ENCODE assay signal across 10 mouse cellular contexts in genomic region chr7:97842332-97842731, GRCm38 (mm10). TPM values are rescaled to one million over a fixed set of nuclear protein-coding genes. Genes with fewer than 3 reads are reported as not detected.
DNase-seq lines count a peak whose midpoint lies in the region; ATAC-seq and TF ChIP-seq lines count a peak whose summit lies in the region.
"Had no signal": no experiment of that assay in that cellular context is flagged by ENCODE, and none has a peak within 500 bp of the region (broad histone marks: within the 10 kb centered on the region; RNA-seq: fewer than 3 reads in every experiment).

No protein-coding gene starts in this region.

- H3K27ac ChIP-seq in left cerebral cortex, adult 2 months, result peak overlapping the region; percentile 95; the same call in 1 of the 2 replicates
- H3K27ac ChIP-seq in forebrain, embryonic 15.5 days (replicated peaks), result peak overlapping the region; percentile 95
- H3K27ac ChIP-seq in limb, embryonic 12.5 days, result no peak overlapping the region
- peak overlapping the region; percentile 86; the same call in 1 of the 2 replicates for H3K27ac ChIP-seq in neural tube, embryonic 14.5 days (ENCODE audit: low read depth, low read length)

- intact Hi-C loops in left cerebral cortex, adult 2 months (cut with DNase I), result loop anchor here (1.0 to 5.0 kb wide), 4 partner anchors 54 to 135 kb away; partner anchors contain the start of gene Pak1
- intact Hi-C loops in left cerebral cortex, postnatal 10 days (cut with DNase I), result loop anchor here (2.0 kb wide), 1 partner anchor 94 kb away; no protein-coding TSS in a partner anchor

- peaks cover 28% of the 10 kb centered on the region for H3K4me1 ChIP-seq in forebrain, embryonic 15.5 days
- H3K4me1 ChIP-seq in limb, embryonic 12.5 days (replicated peaks), result peaks cover 10% of the 10 kb centered on the region; the same call in 1 of the 2 replicates
- H3K4me1 ChIP-seq in neural tube, embryonic 14.5 days (ENCODE audit: control insufficient read depth, insufficient read depth, low read length), result peaks cover 14% of the 10 kb centered on the region

- peak overlapping the region; percentile 65 for H3K4me2 ChIP-seq in forebrain, embryonic 15.5 days (replicated peaks)
- H3K4me2 ChIP-seq in limb, embryonic 12.5 days, result peak overlapping the region; percentile 61
- peak overlapping the region; percentile 48 for H3K4me2 ChIP-seq in neural tube, embryonic 14.5 days (ENCODE audit: low read depth, low read length)

- H3K9ac ChIP-seq in forebrain, embryonic 15.5 days (replicated peaks), result peak overlapping the region; percentile 91; the same call in 1 of the 2 replicates
- H3K9ac ChIP-seq in limb, embryonic 12.5 days (replicated peaks), result no peak overlapping the region
- H3K9ac ChIP-seq in neural tube, embryonic 14.5 days (replicated peaks; ENCODE audit: low read depth, low read length), result no peak overlapping the region

- WGBS in forebrain, embryonic 15.5 days, result 64% methylated on average over 2 of the region's 2 CpGs
- WGBS in limb, embryonic 12.5 days, result 70% methylated on average over 2 of the region's 2 CpGs
- WGBS in neural tube, embryonic 14.5 days, result 48% methylated on average over 2 of the region's 2 CpGs

- peak; percentile 34 for ATAC-seq in forebrain, embryonic 15.5 days (replicated peaks)
- no peak for ATAC-seq in limb, embryonic 12.5 days (ENCODE audit: insufficient number of reproducible peaks, insufficient read depth, low FRiP score, low TSS enrichment, low read depth)
- peak; percentile 33; the same call in 1 of the 2 replicates for ATAC-seq in neural tube, embryonic 14.5 days (ENCODE audit: low read depth)
- no peak for ATAC-seq in erythroblast, adult 5-6 weeks (replicated peaks; ENCODE audit: low FRiP score, poor library complexity, severe bottlenecking)

- peak overlapping the region; percentile 49 for H3K4me3 ChIP-seq in left cerebral cortex, adult 2 months
- peak overlapping the region; percentile 67 for H3K4me3 ChIP-seq in forebrain, embryonic 15.5 days
- H3K4me3 ChIP-seq in limb, embryonic 12.5 days (replicated peaks), result peak overlapping the region; percentile 41
- peak overlapping the region; percentile 55; the same call in 1 of the 2 replicates for H3K4me3 ChIP-seq in neural tube, embryonic 14.5 days (ENCODE audit: low read depth, low read length)
- H3K4me3 ChIP-seq: myocyte had no signal

- H3K36me3 ChIP-seq in forebrain, embryonic 15.5 days, result no peaks in the 10 kb centered on the region
- H3K36me3 ChIP-seq in limb, embryonic 12.5 days, result no peaks in the 10 kb centered on the region
- no peaks in the 10 kb centered on the region for H3K36me3 ChIP-seq in neural tube, embryonic 14.5 days (ENCODE audit: control insufficient read depth, insufficient read depth, low read length)
- H3K36me3 ChIP-seq: G1E had no signal

- no peaks in the 10 kb centered on the region for H3K9me3 ChIP-seq in forebrain, embryonic 15.5 days
- H3K9me3 ChIP-seq in limb, embryonic 12.5 days, result no peaks in the 10 kb centered on the region
- no peaks in the 10 kb centered on the region for H3K9me3 ChIP-seq in neural tube, embryonic 14.5 days (ENCODE audit: control insufficient read depth, low read length)
- H3K9me3 ChIP-seq: G1E had no signal

- TF ChIP-seq CTCF in left cerebral cortex, adult 2 months (IDR thresholded peaks at IDR 0.05), result no peak

- no peak for DNase-seq in left cerebral cortex, adult 2 months (ENCODE audit: extremely low spot score in 1 of 2, low spot score in 2 of 2)
- DNase-seq in left cerebral cortex, postnatal 10 days (ENCODE audit: extremely low spot score in 1 of 2, low spot score in 2 of 2), result no peak
- DNase-seq in layer of hippocampus, adult 9-11 months, result no peak
- DNase-seq in embryo, embryonic 11 days, result no peak

- no peaks in the 10 kb centered on the region for H3K27me3 ChIP-seq in forebrain, embryonic 15.5 days
- H3K27me3 ChIP-seq in limb, embryonic 12.5 days, result no peaks in the 10 kb centered on the region
- H3K27me3 ChIP-seq in neural tube, embryonic 14.5 days (ENCODE audit: control insufficient read depth, insufficient read depth, low read length), result no peaks in the 10 kb centered on the region

RNA-seq across cellular contexts. Expression of gene Pak1, which starts 54.0 kb away (rescaled TPM):
- 100 to 1,000 TPM; 414 to 463 TPM for total RNA-seq in left cerebral cortex, adult 2 months (2021)
- 100 to 1,000 TPM; 196 to 202 TPM for total RNA-seq in left cerebral cortex, postnatal 10 days (2021)
- 132 and 143 TPM in 2 replicates for polyA plus RNA-seq in forebrain, embryonic 15.5 days (2015; fragmentation: Nextera tagmentation; extraction: Ambion mirVana)
- polyA plus RNA-seq in limb, embryonic 12.5 days (2016; fragmentation: Nextera tagmentation; extraction: Ambion mirVana), result 26.8 and 28.0 TPM in 2 replicates
- polyA plus RNA-seq in neural tube, embryonic 14.5 days (2014; fragmentation: Nextera tagmentation; extraction: Ambion mirVana), result 148 and 155 TPM in 2 replicates
- 13.6 and 14.0 TPM in 2 replicates for total RNA-seq in erythroblast, adult 5-6 weeks (2015; ENCODE audit: low replicate concordance)
- 9.3 and 14.5 TPM in 2 replicates for total RNA-seq in erythroblast, adult 5-6 weeks (2017; ENCODE audit: low replicate concordance)

Comparison
In these comparisons a context has a peak if more than half of its experiments do, and no peak if none do; other contexts are left out.
1. ATAC-seq: peak in forebrain, embryonic 15.5 days (single experiment) and neural tube, embryonic 14.5 days (single experiment); none in limb, embryonic 12.5 days (single experiment) and erythroblast, adult 5-6 weeks (single experiment).
2. RNA of gene Pak1, which starts 54.0 kb away (total RNA-seq): 414 to 463 TPM in left cerebral cortex, adult 2 months and 196 to 202 TPM in left cerebral cortex, postnatal 10 days; 9.3 to 14.5 TPM in erythroblast, adult 5-6 weeks; every median in the first group is over 10 times any median in the second.
3. Peak in every context shown above with its lines, with median percentiles within 50 percentile points of each other: H3K4me3 ChIP-seq and H3K4me2 ChIP-seq.